Mouse (Mus musculus) frontal cortex, adult (tissue): ENCODE data around the gene Hspg2.

Source experiments
- ATAC-seq: cut with Nextera tagmentation; 2 replicates; pipeline ENCODE4 v1.9.2; 2017; ENCODE audit warnings: mild to moderate bottlenecking, moderate library complexity, mixed read lengths; ENCODE audit not compliant: low TSS enrichment

Gene Hspg2

DNA sequence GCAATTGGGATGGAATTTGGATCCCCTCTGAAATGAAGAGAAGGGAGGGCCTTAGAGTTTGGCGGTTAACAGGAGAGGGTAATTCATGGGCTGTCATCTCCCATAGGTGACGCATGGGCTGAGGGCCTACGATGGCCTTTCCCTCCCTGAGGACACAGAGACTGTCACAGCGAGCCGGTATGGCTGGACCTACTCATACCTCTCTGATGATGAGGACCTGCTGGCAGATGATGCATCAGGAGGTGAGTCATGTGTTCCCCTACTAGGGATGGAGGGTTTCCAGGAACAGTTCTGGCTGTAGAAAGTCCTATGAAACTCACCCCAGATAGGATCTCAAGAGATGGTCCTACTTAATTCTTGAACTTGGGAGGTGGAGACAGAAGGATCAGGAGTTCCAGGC lies 32.4 kb downstream of the Hspg2 start:
- no peak for ATAC-seq

DNA sequence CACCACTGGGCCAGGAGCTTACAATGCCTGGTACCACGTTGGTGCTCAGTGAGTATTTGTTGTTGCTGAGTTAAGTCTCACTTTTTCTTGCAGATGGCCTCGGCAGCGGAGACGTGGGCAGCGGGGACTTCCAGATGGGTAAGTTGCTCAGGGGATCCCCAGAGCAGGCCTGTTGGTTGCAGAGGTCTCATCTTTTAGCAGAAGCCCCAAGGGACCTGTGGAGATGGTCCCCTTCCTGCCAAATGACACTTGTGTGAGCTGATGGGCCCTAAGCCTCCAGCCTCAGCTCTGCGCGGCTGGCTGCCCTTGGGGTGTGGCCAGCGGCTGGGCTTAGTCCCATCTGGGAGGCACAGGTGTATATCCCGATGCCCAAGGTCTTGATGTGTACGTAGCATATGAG lies 33.6 kb downstream of the Hspg2 start:
- no peak for ATAC-seq

DNA sequence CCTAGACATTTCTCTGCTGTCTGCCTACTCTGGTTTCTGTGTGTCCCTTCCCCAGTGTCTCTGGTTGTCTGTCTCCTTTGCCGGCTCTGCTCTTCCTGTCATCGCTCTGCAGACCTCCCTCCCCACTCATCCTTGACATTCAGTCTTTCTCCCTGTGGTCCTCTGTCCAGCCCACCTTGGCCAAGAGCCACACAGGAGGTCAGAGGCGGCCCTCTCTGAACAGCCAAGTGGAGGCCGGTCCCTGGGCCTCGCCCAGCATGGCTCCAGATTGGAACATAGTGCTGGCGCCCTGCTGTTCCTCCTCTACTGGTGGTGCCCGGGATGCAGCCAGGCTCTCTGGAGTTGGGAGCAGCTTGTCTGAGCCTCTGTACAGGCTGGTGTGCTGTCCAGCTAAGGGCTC lies 34.2 kb downstream of the Hspg2 start:
- no peak for ATAC-seq

DNA sequence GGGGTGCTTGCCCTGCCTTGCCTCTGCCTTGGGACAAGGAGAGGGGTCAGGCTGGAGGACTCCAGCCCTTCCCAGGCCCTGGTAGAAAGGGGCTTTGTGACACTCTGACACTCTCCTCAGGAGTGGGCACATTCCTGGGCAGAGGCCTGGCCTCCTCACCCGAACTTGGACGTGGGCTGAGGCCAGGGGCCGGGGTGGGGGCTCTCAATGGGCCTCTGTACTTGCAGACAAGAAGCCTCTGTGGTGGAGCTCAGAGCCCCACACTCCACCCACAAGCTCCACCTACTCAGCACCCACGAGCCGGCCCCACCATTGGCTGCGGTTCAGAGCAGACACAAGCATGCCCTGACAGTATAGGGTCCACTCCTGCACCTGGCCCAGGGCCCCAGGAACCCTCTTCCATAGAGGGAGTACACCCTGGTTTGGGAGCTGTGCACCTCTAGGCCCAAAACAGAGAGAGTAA lies 35.0 kb downstream of the Hspg2 start:
- no peak for ATAC-seq

DNA sequence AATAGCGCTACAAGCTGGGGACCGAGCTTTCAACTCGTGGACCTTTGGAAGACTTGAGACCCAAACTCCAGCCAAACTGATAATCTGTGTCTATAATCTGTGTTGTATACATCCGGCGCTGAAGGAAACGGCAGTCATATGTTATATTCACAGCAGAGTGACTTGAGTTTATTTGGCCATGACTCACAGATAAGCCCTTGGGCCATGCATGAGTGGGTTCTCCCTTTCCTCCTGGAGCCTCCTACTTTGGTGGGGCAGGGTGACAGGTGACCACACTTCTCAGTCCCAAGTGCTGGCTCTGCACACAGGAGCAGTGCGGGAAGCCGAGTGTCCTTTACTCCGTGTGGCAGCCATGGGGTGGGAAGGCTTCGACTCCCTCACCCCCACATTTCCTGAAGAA lies 38.1 kb downstream of the Hspg2 start:
- no peak for ATAC-seq

DNA sequence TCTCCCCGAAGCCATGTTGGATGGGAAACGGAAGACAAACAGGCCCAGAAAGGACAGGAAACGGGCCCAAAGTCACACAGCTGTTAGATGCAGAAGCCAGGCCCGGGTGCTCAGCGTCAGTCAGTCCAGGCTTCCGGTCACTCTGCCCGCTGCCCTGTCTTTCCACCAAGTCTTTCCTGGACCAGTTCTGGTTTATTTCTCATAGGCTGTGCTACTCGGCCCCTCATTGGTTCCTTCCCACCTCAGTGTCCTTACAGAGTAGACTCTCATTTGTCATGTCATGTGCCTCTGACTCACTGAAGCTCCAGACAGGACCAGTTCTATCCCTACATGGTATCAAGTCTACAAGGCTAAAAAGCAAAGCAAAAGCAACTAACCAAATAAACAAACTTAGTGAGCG lies 41.0 kb downstream of the Hspg2 start:
- ATAC-seq = no peak

DNA sequence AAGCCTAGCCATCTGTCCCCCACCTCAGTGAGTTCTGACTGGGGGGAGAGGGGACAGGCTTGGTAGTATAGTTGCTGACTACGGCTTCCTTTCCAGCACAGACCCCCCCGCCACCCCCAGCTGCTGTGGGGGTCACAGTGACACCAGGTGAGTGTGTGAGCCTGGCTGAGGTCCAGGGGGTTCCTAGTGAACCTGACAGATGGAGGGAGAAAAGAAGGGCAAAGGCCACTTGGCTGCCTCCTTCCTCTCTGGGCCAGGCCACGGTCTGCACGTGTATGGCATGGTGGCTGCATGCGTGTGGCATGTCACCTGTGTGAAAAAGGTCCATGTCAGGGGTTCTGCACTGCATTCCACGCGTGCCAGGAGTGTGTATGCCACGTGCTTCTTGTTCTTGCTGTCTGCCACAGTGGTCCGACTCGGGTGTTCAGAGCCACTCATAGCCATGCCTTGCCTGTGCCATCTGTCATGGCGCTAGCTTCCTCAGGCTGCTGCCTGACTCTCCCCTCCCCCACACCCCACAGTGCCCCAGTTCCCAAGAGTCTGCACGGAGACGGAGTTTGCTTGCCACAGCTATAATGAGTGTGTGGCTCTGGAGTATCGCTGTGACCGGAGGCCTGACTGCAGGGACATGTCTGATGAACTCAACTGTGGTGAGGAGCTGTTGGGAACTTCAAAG lies 41.6 kb downstream of the Hspg2 start:
- ATAC-seq = peak; percentile 64; the same call in 1 of the 2 replicates

DNA sequence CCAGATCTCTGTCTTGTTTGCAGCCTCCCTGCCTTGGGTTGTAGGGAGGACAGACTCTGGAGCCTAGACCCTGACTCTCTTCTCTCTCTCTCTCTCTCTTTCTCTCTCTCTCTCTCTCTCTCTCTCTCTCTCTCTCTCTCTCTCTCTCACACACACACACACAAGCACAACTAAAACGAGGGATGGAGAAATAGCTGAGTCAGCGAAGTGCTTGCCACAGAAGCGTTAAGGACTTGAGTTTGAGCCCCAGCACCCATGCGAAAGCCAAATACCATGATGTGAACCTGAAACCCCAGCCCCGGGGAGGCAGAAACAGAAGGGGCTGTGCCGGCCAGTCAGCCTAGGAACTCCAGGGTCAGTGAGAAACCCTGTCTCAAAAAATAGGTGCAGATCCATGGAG lies 44.3 kb downstream of the Hspg2 start:
- no peak for ATAC-seq

DNA sequence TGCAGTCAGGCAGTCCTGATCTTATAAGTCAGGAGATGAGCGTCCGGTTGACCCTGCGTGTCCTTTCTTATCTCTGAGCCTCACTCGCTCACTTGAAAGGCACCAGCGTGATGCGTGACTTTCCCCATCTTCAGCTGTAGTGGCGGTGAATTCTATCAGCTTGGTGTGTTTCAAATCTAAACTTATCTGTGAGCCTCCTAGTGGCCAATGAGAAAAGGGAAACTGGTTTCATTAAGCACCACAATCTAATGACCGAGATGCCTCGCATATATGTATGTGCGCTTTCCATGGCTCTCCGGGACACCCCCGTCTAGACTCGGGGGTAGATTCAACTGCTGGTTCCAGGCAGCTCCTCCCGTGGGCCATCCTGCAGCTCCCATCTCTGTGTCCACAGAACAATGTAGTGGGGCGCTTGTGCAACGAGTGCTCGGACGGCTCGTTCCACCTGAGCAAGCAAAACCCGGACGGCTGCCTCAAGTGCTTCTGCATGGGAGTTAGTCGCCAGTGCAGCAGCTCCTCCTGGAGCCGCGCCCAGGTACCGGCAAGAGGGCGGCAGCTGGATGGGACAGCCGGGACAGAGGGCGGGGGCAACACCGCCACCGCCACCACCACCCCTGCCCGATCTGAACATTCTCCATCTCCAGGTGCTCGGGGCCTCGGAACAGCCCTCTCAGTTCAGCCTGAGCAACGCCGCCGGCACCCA lies 49.6 kb downstream of the Hspg2 start:
- ATAC-seq = no peak

DNA sequence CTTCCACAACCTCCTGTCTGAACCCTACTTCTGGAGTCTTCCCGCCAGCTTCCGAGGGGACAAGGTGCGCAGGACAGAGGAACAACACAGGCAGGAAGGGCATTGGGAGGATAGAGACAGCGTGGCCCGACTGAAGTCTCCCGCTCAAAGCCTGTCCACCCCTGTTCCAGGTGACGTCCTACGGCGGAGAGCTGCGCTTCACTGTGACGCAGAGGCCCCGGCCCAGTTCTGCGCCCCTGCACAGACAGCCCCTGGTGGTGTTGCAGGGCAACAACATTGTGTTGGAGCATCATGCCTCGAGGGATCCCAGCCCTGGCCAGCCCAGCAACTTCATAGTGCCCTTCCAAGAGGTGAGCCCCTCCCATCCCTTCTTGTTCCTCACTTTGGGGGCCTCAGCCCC lies 50.2 kb downstream of the Hspg2 start:
- no peak for ATAC-seq

DNA sequence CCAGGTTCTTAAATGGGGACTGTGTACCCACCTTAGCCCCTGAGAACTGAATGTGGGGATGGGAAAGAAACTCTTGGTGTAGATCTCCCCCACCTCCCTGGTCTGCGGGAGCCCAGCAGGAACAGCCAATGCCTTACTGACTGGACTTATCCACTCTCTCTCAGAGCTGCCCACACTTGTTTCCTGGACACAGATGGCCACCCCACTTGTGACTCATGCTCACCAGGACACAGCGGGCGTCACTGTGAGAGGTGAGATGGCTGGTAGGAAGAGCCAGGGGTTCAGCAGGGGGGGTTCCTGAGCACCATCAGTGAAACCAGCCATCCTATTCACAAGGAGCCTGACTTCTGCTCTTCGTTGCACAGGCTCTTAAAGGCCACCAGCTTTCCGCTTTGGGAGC lies 51.8 kb downstream of the Hspg2 start:
- peak; percentile 85 for ATAC-seq

DNA sequence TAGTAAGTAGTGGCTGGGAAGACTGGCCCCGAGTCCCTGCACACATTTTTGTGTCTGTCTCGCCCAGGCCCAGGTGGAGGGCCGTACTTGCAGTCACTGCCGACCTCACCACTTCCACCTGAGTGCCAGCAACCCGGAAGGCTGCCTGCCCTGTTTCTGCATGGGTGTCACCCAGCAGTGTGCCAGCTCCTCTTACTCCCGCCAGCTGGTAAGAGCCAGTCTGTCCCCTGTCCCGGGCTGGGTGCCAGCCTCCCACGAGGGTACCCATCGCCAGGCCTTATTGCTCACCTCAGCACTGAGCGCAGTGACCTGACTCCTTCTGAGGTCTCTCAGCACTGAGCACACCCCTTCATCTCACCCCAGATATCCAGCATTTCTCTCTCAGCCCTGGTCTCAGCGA lies 53.4 kb downstream of the Hspg2 start:
- no peak for ATAC-seq

DNA sequence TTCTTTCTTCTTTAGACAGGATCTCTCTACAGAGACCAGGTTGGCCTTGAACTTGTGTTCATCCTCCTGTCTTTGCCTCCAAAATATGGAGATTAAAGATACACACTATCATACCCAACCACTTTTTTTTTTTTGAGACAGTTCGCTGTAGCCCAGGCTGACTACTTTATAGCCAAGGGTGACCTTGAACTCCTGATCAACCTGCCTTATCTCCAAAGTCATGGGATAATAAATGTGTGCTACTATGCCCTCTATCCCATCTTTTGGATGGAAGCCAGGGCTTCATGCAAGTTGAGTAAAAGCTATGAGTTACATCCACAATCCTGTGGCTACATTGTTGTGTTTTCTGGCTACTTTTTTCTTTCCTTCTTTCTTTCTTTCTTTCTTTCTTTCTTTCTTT lies 56.9 kb downstream of the Hspg2 start:
- ATAC-seq = no peak

DNA sequence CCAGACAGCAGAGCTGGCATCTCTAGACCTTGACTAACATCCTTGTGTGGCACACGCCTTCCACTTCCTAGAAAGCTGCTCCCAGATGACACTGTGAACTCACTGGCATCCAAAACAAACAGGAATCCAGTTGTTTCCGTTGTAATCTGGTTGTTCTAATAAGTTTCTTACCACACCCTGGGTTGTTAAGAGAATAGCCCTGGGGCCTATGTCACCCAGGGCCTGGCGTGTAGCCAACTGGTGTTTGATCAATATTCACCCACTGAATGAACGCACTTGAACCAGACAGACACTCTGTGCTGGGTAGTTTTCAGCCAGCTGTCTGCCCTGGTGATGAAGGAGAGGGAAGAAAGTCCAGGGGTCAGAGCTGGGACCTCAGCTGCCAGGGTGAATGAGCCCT lies 58.8 kb downstream of the Hspg2 start:
- no peak for ATAC-seq

DNA sequence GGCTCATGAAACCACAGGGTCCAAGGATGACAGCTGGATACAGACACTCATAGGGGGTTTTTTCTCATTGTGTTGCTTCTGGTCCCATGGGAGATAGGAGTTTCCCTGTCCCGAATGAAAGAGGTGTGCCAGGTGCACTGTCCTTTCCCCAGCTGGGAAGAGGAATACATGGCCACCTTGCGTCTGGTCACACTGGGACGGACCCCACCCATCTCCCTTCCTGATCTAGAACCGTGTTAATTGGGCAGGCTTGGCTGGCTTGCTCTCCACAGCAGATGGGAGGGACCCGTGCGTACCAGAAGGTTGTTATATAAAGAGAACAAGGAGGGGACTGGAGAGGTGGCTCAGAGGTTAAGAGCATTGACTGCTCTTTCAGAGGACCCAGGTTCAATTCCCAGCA lies 59.3 kb downstream of the Hspg2 start:
- no peak for ATAC-seq

DNA sequence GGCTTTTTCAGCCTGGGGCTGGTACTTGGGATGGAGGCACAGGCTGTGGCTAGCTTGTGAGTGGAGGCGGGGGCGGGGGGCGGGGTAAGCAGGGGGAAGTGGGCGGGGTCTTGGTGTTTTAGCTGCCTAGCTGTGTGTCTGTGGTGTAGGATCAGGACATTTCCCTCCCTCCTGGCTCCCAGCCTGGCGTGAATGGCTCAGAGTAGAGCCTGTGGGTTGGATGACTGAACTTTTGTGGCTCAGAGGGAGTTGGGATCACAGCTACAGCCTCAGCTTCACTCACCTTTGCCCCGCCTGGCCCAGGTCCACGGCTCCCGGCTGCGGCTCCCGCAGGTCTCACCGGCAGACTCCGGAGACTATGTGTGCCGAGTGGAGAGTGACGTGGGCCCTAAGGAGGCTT lies 71.8 kb downstream of the Hspg2 start:
- no peak for ATAC-seq

DNA sequence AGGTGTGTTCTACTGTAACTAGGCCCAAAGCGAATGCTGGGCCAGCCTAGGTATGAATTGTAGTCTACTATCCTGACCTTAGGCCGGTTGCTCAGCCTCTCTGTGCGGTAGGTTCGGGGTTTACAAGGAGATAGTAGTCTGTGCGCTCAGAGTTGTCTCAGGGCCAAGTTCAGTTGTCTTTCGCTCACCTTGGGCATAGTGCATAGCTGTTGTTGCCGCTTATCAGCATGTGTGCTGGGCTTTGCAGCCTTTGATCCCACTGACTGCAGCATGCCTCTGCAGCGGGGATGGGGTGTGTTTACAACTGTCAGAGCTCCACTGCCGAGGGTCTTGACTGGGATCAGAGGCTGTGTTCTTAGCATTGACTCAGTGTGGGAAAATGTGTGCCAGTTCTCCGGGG lies 74.4 kb downstream of the Hspg2 start:
- ATAC-seq = no peak

DNA sequence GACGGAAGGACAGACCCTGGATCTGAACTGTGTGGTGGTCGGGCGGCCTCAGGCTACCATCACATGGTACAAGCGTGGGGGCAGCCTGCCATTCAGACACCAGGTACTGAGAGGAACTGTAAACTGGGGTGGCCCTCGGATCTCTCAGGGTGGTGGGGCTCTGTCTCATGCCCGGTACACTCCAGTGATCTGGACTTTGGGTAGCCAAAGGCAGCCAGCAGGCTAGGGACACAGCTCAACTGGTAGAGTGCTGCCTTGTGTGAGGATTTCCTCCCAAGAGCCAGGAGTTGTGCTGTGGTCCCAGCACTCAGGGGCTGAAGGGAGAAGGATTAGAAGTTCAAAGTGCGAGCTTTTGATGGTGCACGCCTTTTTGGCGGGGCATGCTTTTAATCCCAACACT lies 77.0 kb downstream of the Hspg2 start:
- ATAC-seq = no peak

DNA sequence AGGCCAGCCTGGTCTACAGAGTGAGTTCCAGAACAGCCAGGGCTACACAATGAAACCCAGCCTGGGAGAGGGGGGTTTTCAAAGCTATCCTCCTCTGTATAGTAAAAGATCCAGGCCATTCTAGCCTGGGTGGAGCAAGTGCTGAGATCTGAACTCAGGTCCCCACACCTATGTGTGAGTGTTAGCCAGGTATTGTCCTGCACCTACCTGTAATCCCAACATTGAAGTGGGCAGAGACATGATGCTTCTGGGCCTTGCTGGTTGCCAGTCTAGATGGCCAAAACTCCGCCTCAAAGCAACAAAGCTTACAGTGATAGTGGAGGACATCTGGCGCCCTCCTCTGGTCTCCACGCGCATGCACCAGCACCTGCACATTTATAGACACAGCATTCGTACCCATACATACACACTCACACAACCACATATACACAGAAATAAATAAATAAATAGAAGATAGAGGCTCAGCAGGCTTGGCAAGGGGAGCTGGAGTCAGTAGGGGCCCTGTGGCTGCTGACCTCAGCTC lies 77.5 kb downstream of the Hspg2 start:
- ATAC-seq = peak; percentile 57; the same call in 1 of the 2 replicates

DNA sequence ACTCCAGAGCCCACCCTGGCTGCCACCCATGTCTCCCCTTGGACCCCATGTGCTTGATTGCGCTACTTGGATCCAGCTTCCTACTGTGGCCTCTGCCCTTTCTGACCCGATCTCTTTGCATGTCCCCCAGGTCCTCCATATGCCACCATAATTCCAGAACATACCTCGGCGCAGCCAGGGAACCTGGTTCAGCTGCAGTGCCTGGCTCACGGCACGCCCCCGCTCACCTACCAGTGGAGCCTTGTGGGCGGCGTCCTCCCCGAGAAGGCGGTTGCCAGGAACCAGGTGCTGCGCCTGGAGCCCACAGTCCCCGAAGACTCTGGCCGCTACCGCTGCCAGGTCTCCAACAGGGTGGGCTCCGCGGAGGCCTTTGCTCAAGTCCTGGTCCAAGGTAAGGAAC lies 84.9 kb downstream of the Hspg2 start:
- no peak for ATAC-seq

DNA sequence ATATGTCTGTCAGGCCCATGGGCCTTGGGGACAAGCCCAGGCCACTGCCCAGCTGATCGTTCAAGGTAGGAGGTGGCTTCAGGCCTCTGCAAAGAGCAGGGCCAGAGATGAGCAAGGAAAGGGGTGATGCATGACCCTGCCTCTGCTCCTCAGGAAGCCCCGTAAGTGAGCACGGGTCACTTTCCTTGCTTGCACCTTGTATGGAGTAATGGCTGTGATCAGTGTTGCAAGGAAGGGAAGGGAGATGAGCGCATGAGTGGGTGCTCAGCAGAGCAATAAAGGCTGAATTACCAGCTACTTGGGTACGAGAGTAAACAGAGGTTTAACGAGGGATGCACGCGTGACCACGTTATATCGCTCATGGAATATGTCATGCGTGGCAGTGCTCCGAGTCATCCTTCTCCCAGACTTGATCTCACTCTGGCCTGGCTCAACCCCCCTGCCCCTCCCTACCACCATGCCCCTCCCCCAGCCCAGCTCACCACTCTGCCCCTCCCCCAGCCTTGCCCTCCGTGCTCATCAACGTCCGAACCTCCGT lies 88.2 kb downstream of the Hspg2 start:
- ATAC-seq = no peak

DNA sequence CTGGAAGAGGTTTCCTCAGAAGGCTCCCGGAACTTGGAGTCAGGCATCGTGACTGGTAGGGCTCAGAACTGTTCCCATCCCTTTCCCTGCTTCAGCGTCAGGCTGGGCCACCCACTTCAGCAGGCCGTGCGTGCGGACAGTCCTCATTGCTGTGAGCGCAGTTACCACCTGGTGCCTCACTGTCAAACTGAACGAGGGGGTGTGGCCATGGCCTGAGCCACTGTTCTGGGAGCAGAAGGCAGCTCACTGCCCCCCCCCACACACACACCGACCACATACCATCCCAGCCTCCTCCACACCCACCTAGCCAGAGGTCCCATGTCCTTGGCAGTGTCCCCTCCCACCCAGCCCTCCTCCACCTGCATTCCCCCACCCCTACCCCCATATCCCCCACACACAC lies 101.3 kb downstream of the Hspg2 start:
- no peak for ATAC-seq

DNA sequence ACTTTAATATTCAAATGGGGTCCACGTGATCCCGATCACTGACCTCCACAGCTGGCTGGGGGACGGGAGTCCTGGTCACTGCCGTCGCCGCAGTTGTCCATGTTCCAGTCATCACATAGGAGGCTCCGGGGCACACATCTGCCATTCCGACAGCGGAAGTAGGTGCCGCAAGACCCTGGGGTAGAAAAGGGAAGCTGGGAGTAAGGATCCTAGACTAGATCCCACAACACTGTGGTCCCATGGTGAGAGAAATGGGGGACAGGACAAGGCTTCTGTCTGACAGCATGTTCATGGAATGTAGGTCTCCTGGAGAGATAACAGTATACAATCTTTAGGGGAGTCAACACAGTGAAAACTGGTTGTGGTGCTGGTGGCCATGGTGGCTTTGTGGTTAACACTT lies 105.9 kb downstream of the Hspg2 start, which contains the start of gene Ldlrad2:
Gene Ldlrad2, minus strand, starts transcription at position 101 of the 400 bp plus-strand sequence.
- no peak for ATAC-seq
